In the genomic region with DNA sequence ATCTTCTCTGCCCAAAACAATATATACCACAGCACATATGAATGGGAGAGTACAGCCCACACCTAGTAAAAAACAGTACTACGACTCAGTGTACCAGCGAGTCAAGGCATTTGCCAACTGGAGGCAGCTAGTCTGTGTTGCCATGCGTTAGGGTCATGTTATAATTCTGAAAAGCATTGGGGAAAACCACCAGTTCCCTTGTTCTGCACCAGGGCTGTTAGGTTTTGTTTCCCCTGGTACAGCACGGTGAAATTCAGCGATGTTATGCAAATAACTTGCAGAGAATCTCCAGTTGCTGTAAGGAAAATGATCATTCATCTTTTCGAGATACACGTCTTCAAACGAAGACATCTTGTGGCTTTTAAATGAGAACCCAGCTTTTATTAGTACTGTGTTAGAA, we compare ENCODE assay signal across 32 mouse cellular contexts. TPM values are rescaled to one million over a fixed set of nuclear protein-coding genes. Genes with fewer than 3 reads are reported as not detected.
"Had no signal": no experiment of that assay in that cellular context is flagged by ENCODE, and none has a peak within 500 bp of the region (broad histone marks: within the 10 kb centered on the region; RNA-seq: fewer than 3 reads in every experiment).

No protein-coding gene starts in this region.

- H3K4me2 ChIP-seq: heart, embryonic 12.5 days; hindbrain, embryonic 12.5 days; hindbrain, embryonic 14.5 days; intestine, embryonic 15.5 days; limb, embryonic 12.5 days; liver, embryonic 12.5 days had no signal

- H3K9me3 ChIP-seq: heart, embryonic 10.5 days; heart, embryonic 12.5 days; hindbrain, embryonic 10.5 days; hindbrain, embryonic 12.5 days; intestine, embryonic 15.5 days; limb, embryonic 10.5 days; limb, embryonic 12.5 days; liver, embryonic 12.5 days had no signal

- H3K27ac ChIP-seq: gastrocnemius, adult 2 months; heart, adult 2 months; heart, embryonic 10.5 days; hindbrain, embryonic 10.5 days; hindbrain, embryonic 12.5 days; hindbrain, embryonic 14.5 days; intestine, embryonic 15.5 days; layer of hippocampus, adult 2 months; left cerebral cortex, adult 2 months; limb, embryonic 10.5 days; limb, embryonic 12.5 days; liver, embryonic 12.5 days; liver, embryonic 14.5 days had no signal

- H3K4me3 ChIP-seq: gastrocnemius, adult 2 months; heart, adult 2 months; heart, embryonic 10.5 days; heart, embryonic 12.5 days; hindbrain, embryonic 10.5 days; hindbrain, embryonic 12.5 days; intestine, embryonic 15.5 days; layer of hippocampus, adult 2 months; left cerebral cortex, adult 2 months; limb, embryonic 10.5 days; limb, embryonic 12.5 days; liver, embryonic 12.5 days had no signal

- H3K9ac ChIP-seq: heart, embryonic 12.5 days; hindbrain, embryonic 12.5 days; hindbrain, embryonic 14.5 days; intestine, embryonic 15.5 days; limb, embryonic 12.5 days; liver, embryonic 12.5 days; liver, embryonic 14.5 days had no signal

- H3K27me3 ChIP-seq: heart, embryonic 12.5 days; hindbrain, embryonic 12.5 days; intestine, embryonic 15.5 days; limb, embryonic 12.5 days; liver, embryonic 12.5 days had no signal

- ATAC-seq: hindbrain, embryonic 16.5 days; inflammation-experienced regulatory T-cells, adult 6 months; intestine, embryonic 15.5 days; intestine, postnatal 0 days; liver, embryonic 12.5 days had no signal

- DNase-seq: gastrocnemius, adult 2 months; gastrocnemius, postnatal 10 days; gastrocnemius, postnatal 25 days; heart, adult 2 months; heart, postnatal 10 days; heart, postnatal 4 days; kidney, adult 18-20 months; kidney, adult 8-10 months; kidney, postnatal 10 days; kidney, postnatal 25 days; kidney, postnatal 4 days had no signal

- H3K4me1 ChIP-seq: heart, embryonic 10.5 days; hindbrain, embryonic 10.5 days; hindbrain, embryonic 12.5 days; intestine, embryonic 15.5 days; limb, embryonic 10.5 days; limb, embryonic 12.5 days had no signal

RNA-seq across cellular contexts. Expression of a gene that starts 22.9 kb away (rescaled TPM):
- total RNA-seq: gastrocnemius, adult 2 months; gastrocnemius, postnatal 10 days; gastrocnemius, postnatal 25 days; granulocyte monocyte progenitor cell, adult 5-6 weeks; heart, adult 2 months; heart, postnatal 25 days; heart, postnatal 4 days; layer of hippocampus, adult 2 months; left cerebral cortex, adult 2 months had no signal
- polyA plus RNA-seq: heart, adult 2 months; heart, embryonic 10.5 days; heart, embryonic 12.5 days; heart, embryonic 14.5 days; heart, embryonic 16.5 days; hindbrain, embryonic 10.5 days; hindbrain, embryonic 12.5 days; hindbrain, embryonic 14.5 days; hindbrain, embryonic 16.5 days; inflammation-experienced regulatory T-cells, adult 6 months; intestine, embryonic 15.5 days; intestine, postnatal 0 days; kidney, embryonic 14.5 days; kidney, embryonic 16.5 days; limb, embryonic 10.5 days; limb, embryonic 12.5 days; liver, embryonic 12.5 days; liver, embryonic 14.5 days had no signal

RNA-seq across cellular contexts. Expression of a gene that starts 41.8 kb away (rescaled TPM):
- total RNA-seq: granulocyte monocyte progenitor cell, adult 5-6 weeks had no signal
- polyA plus RNA-seq: heart, embryonic 10.5 days; hindbrain, embryonic 10.5 days; inflammation-experienced regulatory T-cells, adult 6 months; intestine, postnatal 0 days had no signal
